Mouse (Mus musculus): ENCODE measurements around the gene Fam172a. TPM values are rescaled to one million over a fixed set of nuclear protein-coding genes. Genes with fewer than 3 reads are reported as not detected.

The Fam172a gene
- polyA plus RNA-seq, 1 experiment from 2014 or later = 37.1 TPM

DNA sequence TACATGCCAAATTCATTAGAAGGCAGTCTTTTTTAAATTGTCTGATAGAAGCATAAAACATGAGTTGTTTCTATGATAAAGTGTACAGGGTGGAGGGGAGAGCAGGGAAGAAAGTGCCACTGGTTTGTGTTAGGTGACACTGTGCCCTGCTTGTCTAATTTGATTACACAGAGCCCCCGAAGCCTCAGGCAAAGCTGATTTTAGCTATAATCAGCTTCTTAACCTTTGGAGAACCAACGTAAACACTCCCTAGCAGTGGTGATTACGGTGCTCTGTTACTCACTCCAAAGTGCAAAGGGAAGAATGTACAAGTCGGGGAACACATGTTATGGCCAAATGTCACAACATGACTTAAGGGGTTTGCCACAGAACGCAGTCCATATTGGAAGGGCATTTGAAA, 343.3 kb downstream of the Fam172a start:
- no peaks in the 10 kb centered on the region for H3K27me3 ChIP-seq
- H3K4me1 ChIP-seq = no peaks in the 10 kb centered on the region
- no peak overlapping the region for H3K4me3 ChIP-seq (replicated peaks)
- H3K4me2 ChIP-seq (replicated peaks) = no peak overlapping the region
- no peaks in the 10 kb centered on the region for H3K9me3 ChIP-seq (replicated peaks)
- H3K36me3 ChIP-seq = no peaks in the 10 kb centered on the region
- 21% methylated on average over 5 of the region's 5 CpGs for WGBS
- no peak overlapping the region for H3K9ac ChIP-seq
- no peak for ATAC-seq (ENCODE audit: insufficient number of reproducible peaks, low FRiP score, low TSS enrichment, low read depth)
- H3K27ac ChIP-seq (replicated peaks) = no peak overlapping the region

DNA sequence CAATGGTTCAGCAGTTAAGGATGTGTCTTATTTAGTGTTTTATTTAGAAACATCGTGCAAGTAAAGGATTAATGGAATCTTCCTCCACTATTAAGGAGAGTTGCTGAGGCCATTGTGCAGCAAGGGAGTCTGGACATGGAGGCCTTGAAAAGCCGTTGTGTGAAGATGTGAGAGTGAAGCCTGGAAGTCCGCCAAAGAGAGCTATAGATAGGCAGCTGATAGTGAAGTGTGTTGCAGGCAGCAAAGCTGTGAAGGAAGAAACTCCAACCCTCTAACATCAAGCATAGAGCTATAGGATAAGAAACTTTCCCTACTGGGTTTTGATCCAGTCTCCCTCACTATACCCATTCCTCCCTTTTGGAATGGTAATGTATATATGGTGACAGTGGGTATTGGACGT, 385.9 kb downstream of the Fam172a start:
- ATAC-seq (ENCODE audit: insufficient number of reproducible peaks, low FRiP score, low TSS enrichment, low read depth) = no peak
- H3K27ac ChIP-seq (replicated peaks) = no peak overlapping the region
- no peak overlapping the region for H3K4me3 ChIP-seq (replicated peaks)
- H3K9ac ChIP-seq = no peak overlapping the region
- no peaks in the 10 kb centered on the region for H3K27me3 ChIP-seq
- no peaks in the 10 kb centered on the region for H3K9me3 ChIP-seq (replicated peaks)
- WGBS = 90% methylated on average over 4 of the region's 4 CpGs
- H3K36me3 ChIP-seq = no peaks in the 10 kb centered on the region
- H3K4me2 ChIP-seq (replicated peaks) = no peak overlapping the region
- H3K4me1 ChIP-seq = no peaks in the 10 kb centered on the region

DNA sequence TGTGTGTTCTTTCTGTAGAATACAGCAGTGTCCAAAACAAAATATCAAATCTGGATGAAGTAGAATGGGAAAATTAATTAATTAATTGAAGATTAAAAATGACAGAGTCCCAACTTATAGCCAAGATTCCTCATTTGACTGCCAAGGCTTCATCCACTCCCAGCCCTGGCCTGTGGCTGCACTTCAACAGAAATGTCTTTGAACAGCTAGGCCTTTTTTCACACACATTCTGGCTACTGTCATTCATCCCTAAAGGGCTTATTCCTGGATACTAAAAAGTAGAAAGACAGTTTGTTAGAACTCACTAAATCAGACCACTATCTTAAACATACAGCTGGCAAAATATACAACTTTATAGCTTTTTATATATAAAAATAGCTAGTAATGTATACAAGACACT, 388.9 kb downstream of the Fam172a start:
- H3K4me3 ChIP-seq (replicated peaks) = no peak overlapping the region
- H3K27ac ChIP-seq (replicated peaks) = no peak overlapping the region
- H3K4me1 ChIP-seq = no peaks in the 10 kb centered on the region
- ATAC-seq (ENCODE audit: insufficient number of reproducible peaks, low FRiP score, low TSS enrichment, low read depth) = no peak
- H3K4me2 ChIP-seq (replicated peaks) = no peak overlapping the region
- H3K27me3 ChIP-seq = no peaks in the 10 kb centered on the region
- H3K9ac ChIP-seq = no peak overlapping the region
- no peaks in the 10 kb centered on the region for H3K36me3 ChIP-seq
- H3K9me3 ChIP-seq (replicated peaks) = no peaks in the 10 kb centered on the region

DNA sequence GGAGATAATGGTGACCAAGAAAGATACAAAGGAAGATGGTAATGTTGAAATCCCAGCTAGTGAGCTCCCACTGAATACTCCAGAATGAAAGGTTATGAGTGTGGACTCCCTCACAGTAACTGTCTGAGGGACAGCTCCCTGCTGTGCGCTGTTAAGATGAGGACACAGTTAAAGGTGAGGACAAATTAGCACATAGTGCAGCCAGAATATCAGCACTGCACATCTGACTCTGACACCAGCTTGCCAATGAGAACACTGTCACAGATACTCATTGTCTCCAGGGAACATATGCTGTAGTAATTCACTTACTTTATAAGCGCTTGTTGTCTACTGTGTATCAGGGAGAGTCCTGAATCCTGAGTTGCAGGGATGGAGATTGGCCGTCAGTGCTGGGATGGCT, 390.1 kb downstream of the Fam172a start:
- Histone ChIP-seq H3K9ac (no peak overlapping the region), H3K27ac (replicated peaks) (no peak overlapping the region), H3K4me2 (replicated peaks) (no peak overlapping the region), H3K4me1 (no peaks in the 10 kb centered on the region), H3K9me3 (replicated peaks) (no peaks in the 10 kb centered on the region), H3K4me3 (replicated peaks) (no peak overlapping the region), H3K27me3 (no peaks in the 10 kb centered on the region), H3K36me3 (no peaks in the 10 kb centered on the region)
- WGBS = 89% methylated on average over 3 of the region's 3 CpGs
- ATAC-seq (ENCODE audit: insufficient number of reproducible peaks, low FRiP score, low TSS enrichment, low read depth) = no peak

DNA sequence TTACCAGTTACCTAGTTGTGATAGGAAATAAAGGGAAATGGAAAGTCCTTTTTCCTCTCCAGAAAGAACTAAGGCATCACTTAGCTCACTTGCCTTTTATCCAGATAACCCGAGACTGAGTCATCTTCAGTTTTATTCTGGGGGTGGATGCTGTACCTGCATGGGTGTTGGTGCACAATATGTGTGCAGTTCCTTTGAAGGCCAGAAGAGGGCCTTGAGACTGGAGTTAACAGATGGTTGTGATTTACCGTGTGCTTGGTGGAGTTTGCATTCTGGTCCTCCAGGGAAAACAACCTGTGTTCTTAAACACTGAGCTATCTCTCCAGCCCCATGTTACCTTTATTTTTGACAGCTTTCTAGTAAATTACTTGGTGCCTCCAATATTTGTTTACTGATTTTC, 392.5 kb downstream of the Fam172a start:
- 77% methylated on average over 2 of the region's 2 CpGs for WGBS
- H3K27me3 ChIP-seq = no peaks in the 10 kb centered on the region
- no peaks in the 10 kb centered on the region for H3K4me1 ChIP-seq
- no peaks in the 10 kb centered on the region for H3K36me3 ChIP-seq
- ATAC-seq (ENCODE audit: insufficient number of reproducible peaks, low FRiP score, low TSS enrichment, low read depth) = no peak
- H3K4me2 ChIP-seq (replicated peaks) = no peak overlapping the region
- no peaks in the 10 kb centered on the region for H3K9me3 ChIP-seq (replicated peaks)
- no peak overlapping the region for H3K4me3 ChIP-seq (replicated peaks)
- H3K9ac ChIP-seq = no peak overlapping the region
- no peak overlapping the region for H3K27ac ChIP-seq (replicated peaks)

DNA sequence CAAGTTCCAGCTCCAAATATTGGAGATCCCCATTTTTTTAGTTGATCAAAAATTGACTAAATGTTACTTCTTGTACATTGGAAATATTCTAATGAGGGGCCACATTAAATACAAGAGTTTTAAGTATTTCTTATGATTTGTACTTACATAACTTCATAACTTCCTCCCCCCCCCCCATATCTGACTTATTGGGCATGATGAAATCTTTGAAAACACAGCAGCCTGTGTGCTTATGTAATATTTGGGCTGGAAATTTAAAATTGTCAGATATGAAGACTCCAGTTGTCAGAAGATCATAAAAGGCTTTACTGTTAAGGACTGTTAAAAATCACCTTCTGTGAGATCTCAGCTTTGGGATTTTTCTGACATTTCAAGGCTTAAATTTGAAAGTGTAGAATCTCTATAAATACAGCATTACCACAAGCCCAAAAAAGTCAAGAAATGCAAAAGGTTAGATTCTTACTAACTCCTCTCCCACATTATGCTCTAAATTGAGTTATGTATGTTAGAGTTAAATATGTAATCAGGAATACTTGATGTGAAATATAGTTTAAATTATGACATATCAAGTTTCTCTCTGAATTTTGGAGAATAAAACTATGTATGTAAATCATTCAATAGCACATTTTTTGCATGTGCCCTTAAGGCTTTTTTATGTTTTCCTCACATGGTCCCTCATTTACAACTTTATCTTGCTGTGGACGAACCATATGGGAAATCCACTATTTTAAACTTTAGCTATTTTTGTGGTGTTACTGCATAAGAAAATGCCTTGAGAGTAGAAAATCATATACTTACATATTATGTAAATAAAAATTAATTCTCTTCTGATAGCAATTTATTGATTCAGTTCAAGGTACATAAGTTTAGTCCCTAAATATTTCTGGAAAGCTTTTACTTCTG, 393.5 kb downstream of the Fam172a start:
- Histone ChIP-seq H3K36me3 (no peaks in the 10 kb centered on the region), H3K4me3 (replicated peaks) (no peak overlapping the region), H3K4me1 (peaks cover 6% of the 10 kb centered on the region; the same call in 1 of the 2 replicates), H3K27me3 (no peaks in the 10 kb centered on the region), H3K4me2 (replicated peaks) (no peak overlapping the region), H3K27ac (replicated peaks) (no peak overlapping the region), H3K9me3 (replicated peaks) (no peaks in the 10 kb centered on the region), H3K9ac (no peak overlapping the region)
- 57% methylated on average over 1 of the region's 1 CpGs for WGBS
- no peak for ATAC-seq (ENCODE audit: insufficient number of reproducible peaks, low FRiP score, low TSS enrichment, low read depth)

DNA sequence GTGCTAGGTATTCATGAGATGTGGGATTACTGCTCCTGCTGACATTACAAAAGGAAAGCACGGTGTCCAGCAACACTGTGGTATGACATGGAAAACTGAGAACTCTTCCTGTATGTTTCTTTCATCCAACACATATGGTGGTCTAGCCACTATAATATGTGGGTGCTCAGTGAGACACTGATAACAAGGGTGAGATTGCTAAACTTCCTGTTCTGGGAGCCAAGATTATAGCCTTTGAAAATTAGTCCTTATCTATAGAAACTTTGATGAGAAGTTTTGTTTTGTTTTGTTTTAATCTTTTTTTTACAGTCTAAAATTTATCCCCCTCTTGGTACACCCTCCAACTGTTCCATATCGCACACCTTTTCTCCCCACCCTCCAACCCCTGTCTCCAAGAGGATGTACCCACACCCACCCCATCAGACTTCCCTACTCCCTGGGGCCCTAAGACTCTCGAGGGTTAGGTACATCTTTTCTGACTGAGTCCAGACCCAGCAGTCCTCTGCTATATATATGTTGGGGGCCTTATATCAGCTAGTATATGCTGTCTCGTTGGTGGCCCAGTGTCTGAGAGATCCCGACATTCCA, 397.1 kb downstream of the Fam172a start:
- no peaks in the 10 kb centered on the region for H3K27me3 ChIP-seq
- peaks cover 6% of the 10 kb centered on the region; the same call in 1 of the 2 replicates for H3K4me1 ChIP-seq
- no peak overlapping the region for H3K4me3 ChIP-seq (replicated peaks)
- H3K9me3 ChIP-seq (replicated peaks) = no peaks in the 10 kb centered on the region
- no peaks in the 10 kb centered on the region for H3K36me3 ChIP-seq
- H3K4me2 ChIP-seq (replicated peaks) = no peak overlapping the region
- no peak overlapping the region for H3K27ac ChIP-seq (replicated peaks)
- no peak for ATAC-seq (ENCODE audit: insufficient number of reproducible peaks, low FRiP score, low TSS enrichment, low read depth)
- WGBS = 71% methylated on average over 5 of the region's 5 CpGs
- no peak overlapping the region for H3K9ac ChIP-seq

DNA sequence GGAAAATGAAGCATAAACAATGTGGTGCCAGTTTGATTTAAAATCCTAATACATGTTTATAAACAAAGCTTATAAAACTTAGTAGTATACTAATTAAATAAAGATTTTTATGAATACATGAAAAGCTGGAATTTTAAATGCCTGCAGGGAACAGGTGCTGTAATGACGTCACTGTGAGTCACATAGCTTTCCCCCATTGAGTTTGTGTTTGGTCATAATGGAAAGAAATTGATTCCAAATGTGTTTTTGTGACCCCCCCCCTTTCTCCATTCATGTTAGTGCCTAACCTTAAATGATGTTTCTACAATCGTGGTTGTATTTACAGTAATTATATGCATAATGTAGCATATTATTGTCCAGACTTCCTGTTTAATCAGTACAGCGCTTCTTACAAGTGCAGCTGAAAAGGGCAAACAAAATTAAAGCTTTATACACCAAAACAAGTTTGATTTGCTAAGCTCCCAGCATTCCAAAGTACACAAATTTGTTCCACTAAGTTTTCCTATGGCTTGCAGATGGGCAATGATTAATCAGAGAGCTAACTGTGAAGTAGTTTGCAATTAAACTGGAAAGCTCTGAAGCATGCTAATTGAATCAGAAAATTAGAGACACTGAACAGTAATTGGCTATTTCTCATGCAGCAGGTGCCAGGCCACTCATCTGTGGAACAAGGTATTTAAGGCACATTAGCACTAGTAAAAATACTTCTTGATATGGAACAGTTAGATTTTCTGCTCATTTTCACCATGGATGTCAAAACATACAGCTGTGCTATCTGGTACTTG, 398.1 kb downstream of the Fam172a start:
- no peaks in the 10 kb centered on the region for H3K9me3 ChIP-seq (replicated peaks)
- H3K4me2 ChIP-seq (replicated peaks) = no peak overlapping the region
- H3K27ac ChIP-seq (replicated peaks) = no peak overlapping the region
- peaks cover 6% of the 10 kb centered on the region; the same call in 1 of the 2 replicates for H3K4me1 ChIP-seq
- no peak overlapping the region for H3K9ac ChIP-seq
- WGBS = 28% methylated on average over 3 of the region's 3 CpGs
- no peaks in the 10 kb centered on the region for H3K36me3 ChIP-seq
- no peak for ATAC-seq (ENCODE audit: insufficient number of reproducible peaks, low FRiP score, low TSS enrichment, low read depth)
- no peaks in the 10 kb centered on the region for H3K27me3 ChIP-seq
- H3K4me3 ChIP-seq (replicated peaks) = no peak overlapping the region

DNA sequence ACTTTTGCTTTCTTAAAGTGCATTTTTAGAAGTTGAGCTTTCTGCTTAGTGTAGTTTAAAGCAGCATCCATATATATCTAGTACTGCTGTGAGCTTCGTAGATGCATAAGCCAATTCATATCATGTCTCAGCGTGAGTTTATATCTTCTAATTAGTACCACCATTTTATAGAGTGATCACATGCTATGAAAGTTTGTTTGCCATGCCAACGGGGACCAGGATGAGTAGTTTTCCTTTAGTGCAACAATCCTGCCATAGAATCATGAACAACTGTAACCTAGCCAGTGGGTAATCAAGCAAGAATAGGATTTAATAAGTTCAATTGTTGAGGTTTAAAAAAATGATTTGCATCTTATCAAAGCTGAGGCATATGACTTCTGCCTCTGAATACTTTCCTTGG, 398.8 kb downstream of the Fam172a start:
- no peak for ATAC-seq (ENCODE audit: insufficient number of reproducible peaks, low FRiP score, low TSS enrichment, low read depth)
- Histone ChIP-seq H3K4me1 (peaks cover 6% of the 10 kb centered on the region; the same call in 1 of the 2 replicates), H3K27ac (replicated peaks) (no peak overlapping the region), H3K36me3 (no peaks in the 10 kb centered on the region), H3K9ac (no peak overlapping the region), H3K9me3 (replicated peaks) (no peaks in the 10 kb centered on the region), H3K4me2 (replicated peaks) (no peak overlapping the region), H3K4me3 (replicated peaks) (no peak overlapping the region), H3K27me3 (no peaks in the 10 kb centered on the region)
- 63% methylated on average over 3 of the region's 3 CpGs for WGBS

DNA sequence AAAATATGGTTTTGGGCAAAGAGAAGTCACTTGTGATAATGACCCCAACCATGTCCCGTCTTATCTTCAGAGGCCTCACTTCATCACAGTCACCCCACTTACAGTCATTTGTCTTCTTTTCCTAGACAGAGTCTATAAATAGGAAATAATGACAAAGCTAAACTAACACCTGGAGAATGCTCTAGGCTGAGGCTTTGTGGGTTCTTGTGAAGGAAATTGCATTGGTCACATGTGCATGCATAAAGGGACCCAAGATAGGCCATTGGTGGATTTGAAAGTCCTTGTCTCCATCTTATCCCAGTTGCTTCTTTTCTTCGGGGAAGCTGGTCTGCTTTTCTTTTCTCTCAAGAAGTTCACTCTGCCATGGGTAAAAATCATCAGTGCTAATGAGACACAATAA, 400.5 kb downstream of the Fam172a start:
- Histone ChIP-seq H3K4me3 (replicated peaks) (no peak overlapping the region), H3K27ac (replicated peaks) (no peak overlapping the region), H3K9ac (no peak overlapping the region), H3K4me1 (peaks cover 6% of the 10 kb centered on the region; the same call in 1 of the 2 replicates), H3K9me3 (replicated peaks) (no peaks in the 10 kb centered on the region), H3K27me3 (no peaks in the 10 kb centered on the region), H3K36me3 (no peaks in the 10 kb centered on the region), H3K4me2 (replicated peaks) (no peak overlapping the region)
- no peak for ATAC-seq (ENCODE audit: insufficient number of reproducible peaks, low FRiP score, low TSS enrichment, low read depth)
- WGBS = 63% methylated on average over 2 of the region's 2 CpGs

DNA sequence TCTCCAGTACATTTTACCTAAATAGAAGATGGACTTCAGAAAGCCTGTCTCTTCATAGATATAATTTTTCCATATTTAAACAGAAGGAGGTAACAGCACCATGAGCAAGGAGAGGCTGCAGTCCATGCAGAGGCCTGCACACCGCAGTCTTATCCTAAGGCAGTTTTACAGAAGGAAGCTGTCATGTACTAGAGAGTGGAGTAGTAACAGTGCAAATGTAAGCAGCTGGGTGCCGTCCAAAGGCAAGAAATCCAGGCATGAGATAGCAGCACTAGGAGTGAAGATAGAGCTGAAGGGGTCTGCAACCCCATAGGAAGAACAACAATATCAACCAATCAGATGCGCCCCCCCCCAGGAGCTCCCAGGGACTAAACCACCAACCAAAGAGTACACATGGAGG, 403.0 kb downstream of the Fam172a start:
- 73% methylated on average over 3 of the region's 3 CpGs for WGBS

More for the DNA sequence above, 403.0 kb downstream of the Fam172a start:
- no peaks in the 10 kb centered on the region for H3K36me3 ChIP-seq
- H3K4me3 ChIP-seq (replicated peaks) = no peak overlapping the region
- no peaks in the 10 kb centered on the region for H3K27me3 ChIP-seq
- H3K4me2 ChIP-seq (replicated peaks) = no peak overlapping the region
- no peak for ATAC-seq (ENCODE audit: insufficient number of reproducible peaks, low FRiP score, low TSS enrichment, low read depth)
- no peak overlapping the region for H3K27ac ChIP-seq (replicated peaks)
- peaks cover 4% of the 10 kb centered on the region; the same call in 1 of the 2 replicates for H3K4me1 ChIP-seq
- H3K9ac ChIP-seq = no peak overlapping the region
- no peaks in the 10 kb centered on the region for H3K9me3 ChIP-seq (replicated peaks)
